Mouse (Mus musculus): ENCODE measurements around the gene Rgs7bp. TPM values are rescaled to one million over a fixed set of nuclear protein-coding genes. Genes with fewer than 3 reads are reported as not detected.
A peak's percentile ranks its signal among the peaks of the same experiment; 100 is the strongest.

The Rgs7bp gene
- total and polyA plus RNA-seq, 2 experiments from 2014 or later = 7.8 to 13.5 TPM

GRCm38 (mm10) chr13:104962716-104963411 is 91.9 kb downstream of the Rgs7bp start:
- Histone ChIP-seq H3K27me3 (ENCODE audit: insufficient read depth, low read length) (no peaks in the 10 kb centered on the region), H3K27ac (ENCODE audit: low read depth, low read length) (no peak overlapping the region), H3K4me3 (ENCODE audit: low read depth, low read length) (no peak overlapping the region), H3K4me2 (ENCODE audit: low read depth) (0 out of 2 replicates have a peak overlapping the region, but pooled peaks have one; percentile 1), H3K4me1 (ENCODE audit: insufficient read depth) (0 out of 2 replicates have a peak, but pooled peaks cover 10% of the 10 kb centered on the region), H3K9ac (no peak overlapping the region), H3K9me3 (ENCODE audit: low read length) (no peaks in the 10 kb centered on the region), H3K36me3 (ENCODE audit: insufficient read depth) (peaks cover 7% of the 10 kb centered on the region; the same call in 1 of the 2 replicates)
- WGBS = 35% methylated on average over 11 of the region's 11 CpGs
- ATAC-seq = peak; percentile 89
- DNase-seq = peak; percentile 58
- no peak for TF ChIP-seq CTCF (IDR thresholded peaks at IDR 0.05; ENCODE audit: low read depth)

GRCm38 (mm10) chr13:104962166-104962565 is 92.6 kb downstream of the Rgs7bp start:
- Histone ChIP-seq H3K9me3 (ENCODE audit: low read length) (no peaks in the 10 kb centered on the region), H3K36me3 (ENCODE audit: insufficient read depth) (peaks cover 7% of the 10 kb centered on the region; the same call in 1 of the 2 replicates), H3K4me3 (ENCODE audit: low read depth, low read length) (no peak overlapping the region), H3K4me2 (ENCODE audit: low read depth) (no peak overlapping the region), H3K9ac (no peak overlapping the region), H3K4me1 (ENCODE audit: insufficient read depth) (0 out of 2 replicates have a peak, but pooled peaks cover 10% of the 10 kb centered on the region), H3K27me3 (ENCODE audit: insufficient read depth, low read length) (no peaks in the 10 kb centered on the region), H3K27ac (ENCODE audit: low read depth, low read length) (no peak overlapping the region)
- WGBS = 74% methylated on average over 7 of the region's 7 CpGs
- TF ChIP-seq CTCF (IDR thresholded peaks at IDR 0.05; ENCODE audit: low read depth) = no peak
- no peak for DNase-seq
- no peak for ATAC-seq

GRCm38 (mm10) chr13:104960951-104961715 is 93.6 kb downstream of the Rgs7bp start:
- no peak for TF ChIP-seq CTCF (IDR thresholded peaks at IDR 0.05; ENCODE audit: low read depth)
- DNase-seq (peak; percentile 52), ATAC-seq (peak; percentile 44)
- Histone ChIP-seq H3K4me2 (ENCODE audit: low read depth) (no peak overlapping the region), H3K4me1 (ENCODE audit: insufficient read depth) (0 out of 2 replicates have a peak, but pooled peaks cover 10% of the 10 kb centered on the region), H3K9ac (no peak overlapping the region), H3K36me3 (ENCODE audit: insufficient read depth) (peaks cover 7% of the 10 kb centered on the region; the same call in 1 of the 2 replicates), H3K9me3 (ENCODE audit: low read length) (no peaks in the 10 kb centered on the region), H3K27me3 (ENCODE audit: insufficient read depth, low read length) (no peaks in the 10 kb centered on the region), H3K4me3 (ENCODE audit: low read depth, low read length) (no peak overlapping the region), H3K27ac (ENCODE audit: low read depth, low read length) (peak overlapping the region; percentile 45)
- WGBS = 47% methylated on average over 14 of the region's 14 CpGs

- H3K4me1 ChIP-seq (ENCODE audit: insufficient read depth) = 0 out of 2 replicates have a peak, but pooled peaks cover 10% of the 10 kb centered on the region
- no peak for TF ChIP-seq CTCF (IDR thresholded peaks at IDR 0.05; ENCODE audit: low read depth)
- peaks cover 2% of the 10 kb centered on the region; the same call in 1 of the 2 replicates for H3K36me3 ChIP-seq (ENCODE audit: insufficient read depth)
- H3K9me3 ChIP-seq (ENCODE audit: low read length) = no peaks in the 10 kb centered on the region
- no peak overlapping the region for H3K4me2 ChIP-seq (ENCODE audit: low read depth)
- DNase-seq = no peak
- H3K4me3 ChIP-seq (ENCODE audit: low read depth, low read length) = no peak overlapping the region
- ATAC-seq = no peak; the same call in 1 of the 2 replicates
- no peaks in the 10 kb centered on the region for H3K27me3 ChIP-seq (ENCODE audit: insufficient read depth, low read length)
- 0 out of 2 replicates have a peak overlapping the region, but pooled peaks have one; percentile 45 for H3K27ac ChIP-seq (ENCODE audit: low read depth, low read length)
- no peak overlapping the region for H3K9ac ChIP-seq
- WGBS = 70% methylated on average over 7 of the region's 7 CpGs
Measured at GRCm38 (mm10) chr13:104960206-104960928, 94.4 kb downstream of the Rgs7bp start.

GRCm38 (mm10) chr13:104959733-104960132 is 95.0 kb downstream of the Rgs7bp start:
- ATAC-seq = no peak
- H3K27me3 ChIP-seq (ENCODE audit: insufficient read depth, low read length) = no peaks in the 10 kb centered on the region
- no peak for TF ChIP-seq CTCF (IDR thresholded peaks at IDR 0.05; ENCODE audit: low read depth)
- no peak for DNase-seq
- no peaks in the 10 kb centered on the region for H3K9me3 ChIP-seq (ENCODE audit: low read length)
- no peak overlapping the region for H3K27ac ChIP-seq (ENCODE audit: low read depth, low read length)
- no peaks in the 10 kb centered on the region for H3K36me3 ChIP-seq (ENCODE audit: insufficient read depth)
- 67% methylated on average over 4 of the region's 4 CpGs for WGBS
- no peak overlapping the region for H3K4me3 ChIP-seq (ENCODE audit: low read depth, low read length)
- no peak overlapping the region for H3K4me2 ChIP-seq (ENCODE audit: low read depth)
- H3K9ac ChIP-seq = no peak overlapping the region
- H3K4me1 ChIP-seq (ENCODE audit: insufficient read depth) = 0 out of 2 replicates have a peak, but pooled peaks cover 10% of the 10 kb centered on the region

- Histone ChIP-seq H3K27me3 (ENCODE audit: insufficient read depth, low read length) (no peaks in the 10 kb centered on the region), H3K36me3 (ENCODE audit: insufficient read depth) (no peaks in the 10 kb centered on the region), H3K4me2 (ENCODE audit: low read depth) (peak overlapping the region; percentile 16; the same call in 1 of the 2 replicates), H3K9ac (no peak overlapping the region), H3K27ac (ENCODE audit: low read depth, low read length) (no peak overlapping the region), H3K9me3 (ENCODE audit: low read length) (no peaks in the 10 kb centered on the region), H3K4me1 (ENCODE audit: insufficient read depth) (no peaks in the 10 kb centered on the region), H3K4me3 (ENCODE audit: low read depth, low read length) (no peak overlapping the region)
- peak; percentile 89 for TF ChIP-seq CTCF (IDR thresholded peaks at IDR 0.05; ENCODE audit: low read depth)
- DNase-seq = peak; percentile 95
- 2% methylated on average over 7 of the region's 7 CpGs for WGBS
- ATAC-seq = peak; percentile 95
Measured at GRCm38 (mm10) chr13:104947958-104948357, 106.8 kb downstream of the Rgs7bp start.

Data from forebrain, postnatal 0 days (tissue).